Mouse (Mus musculus): ENCODE results near the gene Tdg. TPM values are rescaled to one million over a fixed set of nuclear protein-coding genes. Genes with fewer than 3 reads are reported as not detected.
A peak's percentile ranks its signal among the peaks of the same experiment; 100 is the strongest.

The Tdg gene
- polyA plus RNA-seq, 1 experiment from 2014 or later = 291 TPM

DNA sequence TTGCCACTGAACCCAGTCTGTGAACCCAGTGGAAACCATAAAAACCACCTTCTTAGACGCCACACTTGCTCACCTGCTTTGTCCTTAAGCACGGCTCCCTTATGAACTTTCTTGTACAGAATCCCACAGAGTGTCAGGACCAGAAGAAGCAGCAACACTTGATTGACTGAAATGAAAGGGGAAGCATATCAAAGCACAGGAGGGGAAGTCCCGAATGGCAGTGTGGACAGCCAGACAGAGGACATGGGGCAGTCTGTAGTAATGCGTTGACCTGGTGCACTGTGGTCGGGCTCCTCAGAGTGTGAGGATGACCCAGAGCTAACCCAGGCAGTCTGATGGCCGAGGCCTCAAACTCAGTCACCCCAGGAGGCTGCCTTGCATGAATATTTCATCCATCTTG, 40.6 kb downstream of the Tdg start:
- DNase-seq (ENCODE audit: extremely low spot score, low spot score) = no peak
- 80% methylated on average over 6 of the region's 6 CpGs for WGBS
- Histone ChIP-seq H3K27ac (no peak overlapping the region), H3K9me3 (no peaks in the 10 kb centered on the region), H3K4me1 (peaks cover 4% of the 10 kb centered on the region; the same call in 1 of the 2 replicates), H3K27me3 (ENCODE audit: poor library complexity, severe bottlenecking) (no peaks in the 10 kb centered on the region), H3K4me3 (no peak overlapping the region), H3K36me3 (replicated peaks) (no peaks in the 10 kb centered on the region)

GRCm38 (mm10) chr10:82676949-82677348, 47.3 kb downstream of the Tdg start:
- H3K36me3 ChIP-seq (replicated peaks) = no peaks in the 10 kb centered on the region
- no peak overlapping the region for H3K4me3 ChIP-seq
- WGBS = 84% methylated on average over 6 of the region's 6 CpGs
- no peaks in the 10 kb centered on the region for H3K9me3 ChIP-seq
- no peaks in the 10 kb centered on the region for H3K4me1 ChIP-seq
- no peak overlapping the region for H3K27ac ChIP-seq
- H3K27me3 ChIP-seq (ENCODE audit: poor library complexity, severe bottlenecking) = no peaks in the 10 kb centered on the region
- DNase-seq (ENCODE audit: extremely low spot score, low spot score) = no peak

DNA sequence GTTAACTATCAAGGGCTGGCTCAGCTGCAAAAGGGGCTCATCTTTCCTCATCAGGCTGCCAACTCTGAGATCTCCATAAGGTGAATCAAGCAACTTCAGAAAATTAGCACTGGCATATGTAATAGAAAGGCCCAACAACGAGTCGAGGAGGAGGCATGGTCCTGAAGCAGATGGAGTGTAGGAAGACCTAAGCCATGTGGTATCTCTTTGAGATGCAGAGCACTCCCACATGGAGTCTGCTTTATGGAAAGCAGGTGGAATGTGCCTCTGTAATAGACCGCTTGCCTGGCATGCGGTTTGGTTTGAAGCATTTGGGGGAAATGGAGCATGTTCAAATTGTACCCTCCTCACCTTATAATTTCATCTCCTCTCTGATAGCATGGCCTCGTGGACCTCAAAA, 51.1 kb downstream of the Tdg start:
- WGBS = 91% methylated on average over 5 of the region's 5 CpGs

DNA sequence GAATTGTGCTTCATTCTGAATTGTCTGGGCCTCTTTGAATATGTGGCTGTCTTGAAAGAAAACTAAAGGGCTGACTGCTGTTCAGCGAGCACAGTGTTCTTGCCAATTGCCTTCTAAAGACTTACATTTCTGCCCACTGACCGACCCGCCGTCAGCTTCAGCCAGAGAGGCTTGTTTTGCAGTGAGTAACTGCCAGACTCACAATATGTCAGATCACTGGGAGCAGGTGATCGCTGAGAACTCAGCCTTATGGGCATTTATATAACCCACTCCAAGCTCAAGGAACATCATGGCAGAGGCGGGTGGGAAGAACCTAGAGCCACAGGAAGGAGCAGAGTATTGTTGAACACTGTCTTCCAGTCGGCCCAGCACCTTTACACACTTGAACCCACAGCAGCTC, 52.0 kb downstream of the Tdg start:
- H3K4me3 ChIP-seq = no peak overlapping the region
- no peak overlapping the region for H3K27ac ChIP-seq
- H3K4me1 ChIP-seq = no peaks in the 10 kb centered on the region
- no peak for DNase-seq (ENCODE audit: extremely low spot score, low spot score)
- no peaks in the 10 kb centered on the region for H3K36me3 ChIP-seq (replicated peaks)
- no peaks in the 10 kb centered on the region for H3K27me3 ChIP-seq (ENCODE audit: poor library complexity, severe bottlenecking)
- WGBS = 88% methylated on average over 7 of the region's 7 CpGs
- H3K9me3 ChIP-seq = no peaks in the 10 kb centered on the region

More for the DNA sequence above, 51.1 kb downstream of the Tdg start:
- no peak overlapping the region for H3K27ac ChIP-seq
- H3K4me3 ChIP-seq = no peak overlapping the region
- no peaks in the 10 kb centered on the region for H3K9me3 ChIP-seq
- DNase-seq (ENCODE audit: extremely low spot score, low spot score) = no peak
- no peaks in the 10 kb centered on the region for H3K36me3 ChIP-seq (replicated peaks)
- no peaks in the 10 kb centered on the region for H3K4me1 ChIP-seq
- H3K27me3 ChIP-seq (ENCODE audit: poor library complexity, severe bottlenecking) = no peaks in the 10 kb centered on the region

DNA sequence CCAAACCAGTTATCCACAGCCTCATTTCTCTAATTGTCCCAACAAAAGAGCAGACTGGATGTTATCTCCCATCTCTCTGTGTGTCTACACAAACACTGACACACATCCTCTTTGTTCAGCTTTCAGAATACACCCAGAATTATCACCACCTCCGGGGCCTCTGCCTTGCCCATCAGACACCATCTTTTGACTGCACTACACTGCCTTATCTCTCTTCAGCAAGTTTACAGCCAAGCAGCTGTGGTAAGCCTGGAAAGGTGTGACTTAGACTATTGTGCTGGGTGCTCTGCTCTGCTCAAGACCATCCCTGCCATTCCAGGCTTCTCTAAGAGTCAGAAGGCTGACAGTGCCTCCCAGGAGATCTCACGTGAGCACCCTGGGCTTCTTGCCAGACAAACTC, 55.8 kb downstream of the Tdg start:
- Histone ChIP-seq H3K4me1 (peaks cover 4% of the 10 kb centered on the region), H3K27ac (no peak overlapping the region), H3K36me3 (replicated peaks) (no peaks in the 10 kb centered on the region), H3K27me3 (ENCODE audit: poor library complexity, severe bottlenecking) (no peaks in the 10 kb centered on the region), H3K9me3 (no peaks in the 10 kb centered on the region), H3K4me3 (no peak overlapping the region)
- DNase-seq (ENCODE audit: extremely low spot score, low spot score) = no peak
- WGBS = 71% methylated on average over 2 of the region's 2 CpGs

- H3K36me3 ChIP-seq (replicated peaks) = no peaks in the 10 kb centered on the region
- H3K27ac ChIP-seq = no peak overlapping the region
Measured at GRCm38 (mm10) chr10:82689681-82690211, 60.1 kb downstream of the Tdg start.

GRCm38 (mm10) chr10:82690494-82690893, 60.9 kb downstream of the Tdg start, which contains the start of gene Glt8d2:
Gene Glt8d2 (minus strand): TSS chr10:82690650.
- Histone ChIP-seq H3K9me3 (no peaks in the 10 kb centered on the region), H3K27ac (peak within 1 kb of the TSS; percentile 44), H3K27me3 (ENCODE audit: poor library complexity, severe bottlenecking) (0 out of 2 replicates have a peak, but pooled peaks cover 7% of the 10 kb centered on the region), H3K4me1 (peaks cover 11% of the 10 kb centered on the region), H3K36me3 (replicated peaks) (no peaks in the 10 kb centered on the region), H3K4me3 (peak within 1 kb of the TSS; percentile 28)
- WGBS = 5% methylated on average over 14 of the region's 14 CpGs
- peak; percentile 49 for DNase-seq (ENCODE audit: extremely low spot score, low spot score)

More at GRCm38 (mm10) chr10:82689681-82690211, 60.1 kb downstream of the Tdg start:
- H3K27me3 ChIP-seq (ENCODE audit: poor library complexity, severe bottlenecking) = 0 out of 2 replicates have a peak, but pooled peaks cover 7% of the 10 kb centered on the region
- H3K4me3 ChIP-seq = no peak overlapping the region
- peaks cover 11% of the 10 kb centered on the region for H3K4me1 ChIP-seq
- WGBS = 86% methylated on average over 7 of the region's 7 CpGs
- no peak for DNase-seq (ENCODE audit: extremely low spot score, low spot score)
- no peaks in the 10 kb centered on the region for H3K9me3 ChIP-seq

- WGBS = 90% methylated on average over 5 of the region's 5 CpGs
- H3K36me3 ChIP-seq (replicated peaks) = no peaks in the 10 kb centered on the region
Measured at GRCm38 (mm10) chr10:82695956-82696355, 66.3 kb downstream of the Tdg start, which contains the start of gene Hcfc2. Gene Hcfc2 (plus strand): TSS chr10:82696160.

GRCm38 (mm10) chr10:82696453-82697079, 66.9 kb downstream of the Tdg start:
- peaks cover 27% of the 10 kb centered on the region for H3K4me1 ChIP-seq
- H3K9me3 ChIP-seq = no peaks in the 10 kb centered on the region
- peaks cover 4% of the 10 kb centered on the region; the same call in 1 of the 2 replicates for H3K36me3 ChIP-seq (replicated peaks)
- H3K27ac ChIP-seq = no peak overlapping the region
- DNase-seq (ENCODE audit: extremely low spot score, low spot score) = no peak
- 78% methylated on average over 4 of the region's 4 CpGs for whole genome bisulfite sequencing
- no peak overlapping the region for H3K4me3 ChIP-seq
- 0 out of 2 replicates have a peak, but pooled peaks cover under 1% of the 10 kb centered on the region for H3K27me3 ChIP-seq (ENCODE audit: poor library complexity, severe bottlenecking)

More at GRCm38 (mm10) chr10:82695956-82696355, 66.3 kb downstream of the Tdg start, which contains the start of gene Hcfc2:
- Histone ChIP-seq H3K27ac (no peak within 1 kb of the TSS), H3K9me3 (no peaks in the 10 kb centered on the region), H3K4me3 (no peak within 1 kb of the TSS), H3K4me1 (peaks cover 28% of the 10 kb centered on the region), H3K27me3 (ENCODE audit: poor library complexity, severe bottlenecking) (0 out of 2 replicates have a peak, but pooled peaks cover 7% of the 10 kb centered on the region)
- no peak for DNase-seq (ENCODE audit: extremely low spot score, low spot score)

- Histone ChIP-seq H3K4me1 (peaks cover 27% of the 10 kb centered on the region), H3K36me3 (replicated peaks) (peaks cover 10% of the 10 kb centered on the region), H3K27me3 (ENCODE audit: poor library complexity, severe bottlenecking) (no peaks in the 10 kb centered on the region), H3K4me3 (no peak overlapping the region), H3K27ac (no peak overlapping the region), H3K9me3 (no peaks in the 10 kb centered on the region)
- DNase-seq (ENCODE audit: extremely low spot score, low spot score) = no peak
- WGBS = 84% methylated on average over 3 of the region's 3 CpGs
Measured at GRCm38 (mm10) chr10:82697305-82697898, 67.8 kb downstream of the Tdg start.

DNA sequence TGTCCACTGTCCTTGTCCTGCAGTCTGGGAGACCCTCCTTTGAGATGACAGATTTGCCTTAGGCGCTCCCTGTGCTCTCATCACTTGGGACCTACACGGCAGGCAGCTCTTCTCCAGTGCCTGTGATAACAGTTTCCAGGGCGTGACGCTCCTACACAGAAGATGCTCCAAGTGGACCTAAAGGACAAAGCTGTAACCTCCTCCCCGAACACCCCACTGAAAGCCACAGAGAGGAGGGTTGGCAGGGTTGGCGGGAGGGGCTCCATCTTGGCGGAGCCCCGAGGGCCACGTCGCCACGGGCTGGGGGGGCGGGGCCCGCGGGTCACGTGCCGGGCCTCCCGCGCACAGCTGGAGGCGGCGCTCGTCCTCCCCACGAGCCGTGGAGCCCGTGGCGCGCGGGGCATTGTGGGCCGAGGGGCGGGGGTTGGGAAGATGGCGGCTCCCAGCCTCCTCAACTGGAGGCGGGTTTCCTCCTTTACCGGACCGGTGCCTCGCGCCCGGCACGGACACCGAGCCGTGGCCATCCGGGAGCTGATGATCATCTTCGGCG, 69.2 kb downstream of the Tdg start:
- H3K27me3 ChIP-seq (ENCODE audit: poor library complexity, severe bottlenecking) = no peaks in the 10 kb centered on the region
- under 1% methylated on average over 42 of the region's 42 CpGs for WGBS
- H3K27ac ChIP-seq = peak overlapping the region; percentile 91
- DNase-seq (ENCODE audit: extremely low spot score, low spot score) = peak; percentile 87
- H3K9me3 ChIP-seq = no peaks in the 10 kb centered on the region
- peak overlapping the region; percentile 85 for H3K4me3 ChIP-seq
- H3K4me1 ChIP-seq = peaks cover 27% of the 10 kb centered on the region
- H3K36me3 ChIP-seq (replicated peaks) = peaks cover 10% of the 10 kb centered on the region

DNA sequence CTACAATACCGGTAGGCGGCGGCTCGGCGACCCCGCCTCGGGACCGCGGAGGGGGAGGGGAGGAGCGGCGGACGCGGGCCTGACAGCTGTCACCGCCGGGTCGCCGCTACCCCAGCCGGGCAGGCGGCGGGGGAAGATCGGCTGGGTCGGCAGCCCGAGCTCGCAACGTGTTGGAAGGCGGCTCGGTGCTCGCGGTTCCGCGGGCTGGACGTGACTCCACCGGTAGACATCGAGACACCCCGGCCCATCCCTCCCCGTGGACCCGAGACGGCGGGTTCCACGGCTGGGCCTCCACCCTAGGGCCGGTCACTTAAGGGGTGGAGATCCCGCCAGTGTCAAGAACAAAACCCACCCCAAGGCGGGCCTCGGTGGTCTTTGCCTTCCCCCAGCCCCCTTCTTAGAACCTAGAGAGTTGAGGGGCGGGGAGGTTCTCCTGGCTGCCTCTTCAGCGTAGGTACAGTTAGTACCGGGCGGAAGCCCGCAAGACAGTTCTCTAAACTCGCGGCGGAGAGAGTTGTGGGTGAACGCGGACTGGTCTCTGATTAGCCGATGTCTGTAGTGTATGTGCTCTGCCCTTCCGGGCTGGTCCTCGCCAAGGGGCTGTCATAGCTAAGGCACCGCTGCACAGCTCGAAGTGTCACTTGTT, 69.8 kb downstream of the Tdg start:
- under 1% methylated on average over 59 of the region's 59 CpGs for WGBS
- peak; percentile 23 for DNase-seq (ENCODE audit: extremely low spot score, low spot score)
- H3K4me3 ChIP-seq = peak overlapping the region; percentile 85

More for the DNA sequence above, 69.8 kb downstream of the Tdg start:
- peaks cover 27% of the 10 kb centered on the region for H3K4me1 ChIP-seq
- no peaks in the 10 kb centered on the region for H3K27me3 ChIP-seq (ENCODE audit: poor library complexity, severe bottlenecking)
- H3K36me3 ChIP-seq (replicated peaks) = peaks cover 10% of the 10 kb centered on the region
- no peaks in the 10 kb centered on the region for H3K9me3 ChIP-seq
- H3K27ac ChIP-seq = peak overlapping the region; percentile 91
